In the genomic region with DNA sequence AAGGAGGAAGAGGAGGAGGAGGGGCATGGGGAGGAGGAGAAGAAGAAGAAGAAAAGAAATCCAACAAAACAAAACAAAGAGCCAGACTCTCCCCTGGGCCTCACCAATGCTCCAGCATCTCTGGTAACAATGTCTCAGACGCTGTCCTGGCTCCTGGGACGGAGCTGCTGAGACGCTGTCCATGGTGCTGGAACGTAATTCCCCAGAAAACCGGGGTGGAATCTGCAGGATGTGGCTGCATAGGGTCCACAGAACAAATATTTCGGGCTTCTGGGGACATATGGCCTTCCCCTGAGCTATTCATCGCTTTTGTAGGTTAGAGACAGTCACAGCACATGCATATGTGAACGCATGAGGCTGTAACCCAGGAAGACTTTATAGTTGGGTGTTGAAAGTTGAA, we compare ENCODE assay signal across 11 mouse cellular contexts. TPM values are rescaled to one million over a fixed set of nuclear protein-coding genes. Genes with fewer than 3 reads are reported as not detected.
DNase-seq lines count a peak whose midpoint lies in the region; ATAC-seq and TF ChIP-seq lines count a peak whose summit lies in the region.
"Had no signal": no experiment of that assay in that cellular context is flagged by ENCODE, and none has a peak within 500 bp of the region (broad histone marks: within the 10 kb centered on the region; RNA-seq: fewer than 3 reads in every experiment).

No protein-coding gene starts in this region.

- no peak overlapping the region for H3K27ac ChIP-seq in forebrain, embryonic 11.5 days (ENCODE audit: low read depth, low read length)
- no peak overlapping the region for H3K27ac ChIP-seq in forebrain, postnatal 0 days (ENCODE audit: low read depth, low read length)
- H3K27ac ChIP-seq in liver, postnatal 0 days (ENCODE audit: low read depth), result no peak overlapping the region
- H3K27ac ChIP-seq in liver, embryonic 12.5 days, result no peak overlapping the region
- H3K27ac ChIP-seq: hindbrain, embryonic 15.5 days had no signal

- peak; percentile 79 for DNase-seq in forebrain, embryonic 11.5 days (ENCODE audit: low spot score)
- DNase-seq in forebrain, postnatal 0 days, result no peak
- peak; percentile 50 for DNase-seq in liver, postnatal 0 days
- DNase-seq in adipocyte (ENCODE audit: low spot score), result peak; percentile 43
- no peak for DNase-seq in ovary, postnatal 10 days (ENCODE audit: low spot score)

- TF ChIP-seq CTCF in forebrain, postnatal 0 days (IDR thresholded peaks at IDR 0.05; ENCODE audit: low read depth), result no peak
- TF ChIP-seq CTCF in liver, postnatal 0 days (IDR thresholded peaks at IDR 0.05; ENCODE audit: low read depth), result no peak

- no peak overlapping the region for H3K4me2 ChIP-seq in forebrain, embryonic 11.5 days (ENCODE audit: low read depth, low read length, severe bottlenecking)
- no peak overlapping the region for H3K4me2 ChIP-seq in forebrain, postnatal 0 days (ENCODE audit: low read depth)
- H3K4me2 ChIP-seq in liver, postnatal 0 days (ENCODE audit: low read depth, low read length), result no peak overlapping the region
- H3K4me2 ChIP-seq in liver, embryonic 12.5 days, result no peak overlapping the region
- H3K4me2 ChIP-seq: hindbrain, embryonic 15.5 days had no signal

- no peak overlapping the region for H3K9ac ChIP-seq in forebrain, embryonic 11.5 days (ENCODE audit: low read length)
- no peak overlapping the region for H3K9ac ChIP-seq in forebrain, postnatal 0 days
- no peak overlapping the region for H3K9ac ChIP-seq in liver, postnatal 0 days (replicated peaks)
- no peak overlapping the region for H3K9ac ChIP-seq in liver, embryonic 12.5 days
- H3K9ac ChIP-seq: hindbrain, embryonic 15.5 days had no signal

- H3K27me3 ChIP-seq in forebrain, embryonic 11.5 days (ENCODE audit: control insufficient read depth, insufficient read depth, low read length), result no peaks in the 10 kb centered on the region
- H3K27me3 ChIP-seq in forebrain, postnatal 0 days (ENCODE audit: insufficient read depth, low read length), result no peaks in the 10 kb centered on the region
- no peaks in the 10 kb centered on the region for H3K27me3 ChIP-seq in liver, postnatal 0 days (ENCODE audit: insufficient read depth, low read length)
- peaks cover 23% of the 10 kb centered on the region for H3K27me3 ChIP-seq in liver, embryonic 12.5 days (replicated peaks)
- H3K27me3 ChIP-seq: hindbrain, embryonic 15.5 days had no signal

- H3K36me3 ChIP-seq in forebrain, embryonic 11.5 days (ENCODE audit: control insufficient read depth, insufficient read depth, low read length), result no peaks in the 10 kb centered on the region
- H3K36me3 ChIP-seq in forebrain, postnatal 0 days (ENCODE audit: insufficient read depth), result no peaks in the 10 kb centered on the region
- no peaks in the 10 kb centered on the region for H3K36me3 ChIP-seq in liver, postnatal 0 days (replicated peaks; ENCODE audit: insufficient read depth, low read length)
- H3K36me3 ChIP-seq in liver, embryonic 12.5 days, result no peaks in the 10 kb centered on the region
- H3K36me3 ChIP-seq: hindbrain, embryonic 15.5 days had no signal

- no peak overlapping the region for H3K4me3 ChIP-seq in forebrain, embryonic 11.5 days (ENCODE audit: low read depth, low read length)
- no peak overlapping the region for H3K4me3 ChIP-seq in forebrain, postnatal 0 days (ENCODE audit: low read depth, low read length)
- H3K4me3 ChIP-seq in liver, postnatal 0 days (ENCODE audit: low read depth, low read length), result no peak overlapping the region
- no peak overlapping the region for H3K4me3 ChIP-seq in liver, embryonic 12.5 days
- H3K4me3 ChIP-seq: hindbrain, embryonic 15.5 days had no signal

- no peak for ATAC-seq in forebrain, embryonic 11.5 days (replicated peaks; ENCODE audit: low FRiP score)
- ATAC-seq in forebrain, postnatal 0 days, result no peak
- no peak for ATAC-seq in liver, postnatal 0 days
- ATAC-seq in liver, embryonic 12.5 days, result no peak
- ATAC-seq in megakaryocyte progenitor cell, adult 5-6 weeks (replicated peaks; ENCODE audit: poor library complexity), result peak; percentile 64
- no peak for ATAC-seq in frontal cortex, adult (ENCODE audit: low TSS enrichment)

- no peaks in the 10 kb centered on the region for H3K9me3 ChIP-seq in forebrain, embryonic 11.5 days (ENCODE audit: control insufficient read depth, low read length)
- no peaks in the 10 kb centered on the region for H3K9me3 ChIP-seq in forebrain, postnatal 0 days (ENCODE audit: low read length)
- H3K9me3 ChIP-seq in liver, postnatal 0 days (ENCODE audit: low read length), result no peaks in the 10 kb centered on the region
- no peaks in the 10 kb centered on the region for H3K9me3 ChIP-seq in liver, embryonic 12.5 days (replicated peaks)
- H3K9me3 ChIP-seq: hindbrain, embryonic 15.5 days had no signal

- H3K4me1 ChIP-seq in forebrain, embryonic 11.5 days (replicated peaks; ENCODE audit: control insufficient read depth, insufficient read depth, low read length), result no peaks in the 10 kb centered on the region
- no peaks in the 10 kb centered on the region for H3K4me1 ChIP-seq in forebrain, postnatal 0 days (ENCODE audit: insufficient read depth)
- no peaks in the 10 kb centered on the region for H3K4me1 ChIP-seq in liver, postnatal 0 days (ENCODE audit: insufficient read depth)
- H3K4me1 ChIP-seq in liver, embryonic 12.5 days, result no peaks in the 10 kb centered on the region
- H3K4me1 ChIP-seq: hindbrain, embryonic 15.5 days had no signal

- 17% methylated on average over 8 of the region's 8 CpGs for WGBS in forebrain, embryonic 11.5 days
- WGBS in forebrain, postnatal 0 days, result 20% methylated on average over 8 of the region's 8 CpGs
- WGBS in liver, postnatal 0 days (ENCODE audit: insufficient replicate concordance), result 12% methylated on average over 8 of the region's 8 CpGs
- WGBS in liver, embryonic 12.5 days (ENCODE audit: insufficient replicate concordance), result 14% methylated on average over 8 of the region's 8 CpGs

- no peak for TF ChIP-seq EP300 in liver, postnatal 0 days (IDR thresholded peaks at IDR 0.05; ENCODE audit: low read depth)

RNA-seq across cellular contexts. Expression of gene Prodh2, which starts 9.2 kb away (rescaled TPM):
- polyA plus RNA-seq in forebrain, embryonic 11.5 days (2014; fragmentation: Nextera tagmentation; extraction: Ambion mirVana), result not detected in 2 replicates
- not detected in 2 replicates for total RNA-seq in forebrain, postnatal 0 days (2014; rRNA removed)
- not detected in 2 replicates for polyA plus RNA-seq in forebrain, postnatal 0 days (2015; fragmentation: Nextera tagmentation; extraction: Ambion mirVana)
- 203 and 205 TPM in 2 replicates for polyA plus RNA-seq in liver, postnatal 0 days (2015; fragmentation: Nextera tagmentation; extraction: Ambion mirVana)
- polyA plus RNA-seq in liver, embryonic 12.5 days (2016; fragmentation: Nextera tagmentation; extraction: Ambion mirVana), result 21.1 and 22.3 TPM in 2 replicates
- not detected in 2 replicates for total RNA-seq in megakaryocyte progenitor cell, adult 5-6 weeks (2015)
- not detected in 2 replicates for total RNA-seq in megakaryocyte progenitor cell, adult 5-6 weeks (2017)
- total RNA-seq: CH12.LX; left cerebral cortex, postnatal 36 days had no signal

RNA-seq across cellular contexts. Expression of gene Nphs1, which starts 26.1 kb away (rescaled TPM):
- 0.21 and 0.24 TPM in 2 replicates for polyA plus RNA-seq in forebrain, embryonic 11.5 days (2014; fragmentation: Nextera tagmentation; extraction: Ambion mirVana)
- 0.08 TPM in 1 of 2 replicates, not detected in the other for total RNA-seq in forebrain, postnatal 0 days (2014; rRNA removed)
- 0.06 and 0.09 TPM in 2 replicates for polyA plus RNA-seq in forebrain, postnatal 0 days (2015; fragmentation: Nextera tagmentation; extraction: Ambion mirVana)
- polyA plus RNA-seq in liver, postnatal 0 days (2015; fragmentation: Nextera tagmentation; extraction: Ambion mirVana), result 0.06 and 0.07 TPM in 2 replicates
- polyA plus RNA-seq in liver, embryonic 12.5 days (2016; fragmentation: Nextera tagmentation; extraction: Ambion mirVana), result 0.14 and 0.18 TPM in 2 replicates
- total RNA-seq in megakaryocyte progenitor cell, adult 5-6 weeks (2015), result 0.27 TPM in 1 of 2 replicates, not detected in the other
- total RNA-seq in megakaryocyte progenitor cell, adult 5-6 weeks (2017), result 0.58 and 0.95 TPM in 2 replicates

RNA-seq across cellular contexts. Expression of gene Kirrel2, which starts 26.8 kb away (rescaled TPM):
- polyA plus RNA-seq in forebrain, embryonic 11.5 days (2014; fragmentation: Nextera tagmentation; extraction: Ambion mirVana), result 0.55 and 0.61 TPM in 2 replicates
- total RNA-seq in forebrain, postnatal 0 days (2014; rRNA removed), result 0.46 and 2.1 TPM in 2 replicates
- polyA plus RNA-seq in forebrain, postnatal 0 days (2015; fragmentation: Nextera tagmentation; extraction: Ambion mirVana), result 0.07 and 0.11 TPM in 2 replicates
- 0.05 TPM in 1 of 2 replicates, not detected in the other for polyA plus RNA-seq in liver, postnatal 0 days (2015; fragmentation: Nextera tagmentation; extraction: Ambion mirVana)
- 0.05 and 0.17 TPM in 2 replicates for polyA plus RNA-seq in liver, embryonic 12.5 days (2016; fragmentation: Nextera tagmentation; extraction: Ambion mirVana)
- not detected in 2 replicates for total RNA-seq in megakaryocyte progenitor cell, adult 5-6 weeks (2015)
- not detected in 2 replicates for total RNA-seq in megakaryocyte progenitor cell, adult 5-6 weeks (2017)
- total RNA-seq: CH12.LX had no signal

RNA-seq across cellular contexts. Expression of gene Aplp1, which starts 38.9 kb away (rescaled TPM):
- polyA plus RNA-seq in forebrain, embryonic 11.5 days (2014; fragmentation: Nextera tagmentation; extraction: Ambion mirVana), result 99.2 and 108 TPM in 2 replicates
- 705 and 834 TPM in 2 replicates for total RNA-seq in forebrain, postnatal 0 days (2014; rRNA removed)
- polyA plus RNA-seq in forebrain, postnatal 0 days (2015; fragmentation: Nextera tagmentation; extraction: Ambion mirVana), result 863 and 867 TPM in 2 replicates
- 1.2 and 1.6 TPM in 2 replicates for polyA plus RNA-seq in liver, postnatal 0 days (2015; fragmentation: Nextera tagmentation; extraction: Ambion mirVana)
- polyA plus RNA-seq in liver, embryonic 12.5 days (2016; fragmentation: Nextera tagmentation; extraction: Ambion mirVana), result 7.5 and 8.2 TPM in 2 replicates
- total RNA-seq in megakaryocyte progenitor cell, adult 5-6 weeks (2015), result not detected in 2 replicates
- not detected in 2 replicates for total RNA-seq in megakaryocyte progenitor cell, adult 5-6 weeks (2017)

RNA-seq across cellular contexts. Expression of gene Arhgap33, which starts 50.6 kb away (rescaled TPM):
- 66.0 and 72.7 TPM in 2 replicates for polyA plus RNA-seq in forebrain, embryonic 11.5 days (2014; fragmentation: Nextera tagmentation; extraction: Ambion mirVana)
- 52.4 and 58.5 TPM in 2 replicates for total RNA-seq in forebrain, postnatal 0 days (2014; rRNA removed)
- 128 and 145 TPM in 2 replicates for polyA plus RNA-seq in forebrain, postnatal 0 days (2015; fragmentation: Nextera tagmentation; extraction: Ambion mirVana)
- 1.0 and 1.1 TPM in 2 replicates for polyA plus RNA-seq in liver, postnatal 0 days (2015; fragmentation: Nextera tagmentation; extraction: Ambion mirVana)
- polyA plus RNA-seq in liver, embryonic 12.5 days (2016; fragmentation: Nextera tagmentation; extraction: Ambion mirVana), result 4.0 and 4.8 TPM in 2 replicates
- total RNA-seq in megakaryocyte progenitor cell, adult 5-6 weeks (2015), result 4.5 and 5.8 TPM in 2 replicates
- total RNA-seq in megakaryocyte progenitor cell, adult 5-6 weeks (2017), result 1.4 and 2.0 TPM in 2 replicates

Comparison
In these comparisons a context has a peak if more than half of its experiments do, and no peak if none do; other contexts are left out.
1. DNase-seq: peak in forebrain, embryonic 11.5 days (single experiment), liver, postnatal 0 days (single experiment) and adipocyte (single experiment); none in forebrain, postnatal 0 days (single experiment) and ovary, postnatal 10 days (single experiment).
2. RNA of gene Prodh2, which starts 9.2 kb away (polyA plus RNA-seq): 203 to 205 TPM in liver, postnatal 0 days and 21.1 to 22.3 TPM in liver, embryonic 12.5 days; not detected in forebrain, embryonic 11.5 days and not detected in forebrain, postnatal 0 days; every median in the first group is over 10 times any median in the second.